Mouse (Mus musculus) layer of hippocampus, adult 2 months (tissue): Measurements from ENCODE around the gene Hspg2. TPM values are rescaled to one million over a fixed set of nuclear protein-coding genes. Genes with fewer than 3 reads are reported as not detected.

ENCODE experiments used
- DNase-seq, 2 experiments: peaks; one replicate each; pipeline ENCODE4 v3.0.0; 2022; ENCODE audit warnings: low spot score in 2 of 2
- H3K27ac ChIP-seq: fragments of 200-600 bp; 2 replicates; pipeline ENCODE4 v1.8.1; 2022
- H3K4me3 ChIP-seq: fragments of 200-600 bp; 2 replicates; pipeline ENCODE4 v1.8.1; 2022; ENCODE audit warnings: mild to moderate bottlenecking
- CTCF ChIP-seq: fragments of 200-600 bp; conservative IDR thresholded peaks from 2 replicates; pipeline ENCODE4 v1.8.1; 2022; ENCODE audit warnings: antibody characterized with exemption, mild to moderate bottlenecking, moderate library complexity
- total RNA-seq, 2 experiments: library from RNA; stranded (reverse); gene quantifications; 2 replicates each; pipeline ENCODE4 v1.2.3; 2021

The Hspg2 gene
- total RNA-seq, 2 experiments from 2014 or later = 4.0 to 5.2 TPM

- no peak for TF ChIP-seq CTCF
- Histone ChIP-seq H3K4me3 (no peak overlapping the region), H3K27ac (no peak overlapping the region)
- no peak for DNase-seq
Measured at GRCm38 (mm10) chr4:137489996-137490395, 21.4 kb downstream of the Hspg2 start.

- TF ChIP-seq CTCF = no peak
- DNase-seq = no peak
- H3K4me3 ChIP-seq = no peak overlapping the region
Measured at GRCm38 (mm10) chr4:137492563-137492962, 24.0 kb downstream of the Hspg2 start.

GRCm38 (mm10) chr4:137493187-137493586, 24.6 kb downstream of the Hspg2 start:
- no peak for TF ChIP-seq CTCF
- no peak overlapping the region for H3K27ac ChIP-seq
- DNase-seq = no peak
- no peak overlapping the region for H3K4me3 ChIP-seq

More at GRCm38 (mm10) chr4:137492563-137492962, 24.0 kb downstream of the Hspg2 start:
- no peak overlapping the region for H3K27ac ChIP-seq

- TF ChIP-seq CTCF = no peak
- no peak overlapping the region for H3K4me3 ChIP-seq
- H3K27ac ChIP-seq = peak overlapping the region; percentile 23; the same call in 1 of the 2 replicates
- DNase-seq = no peak
Measured at GRCm38 (mm10) chr4:137494751-137495500, 26.4 kb downstream of the Hspg2 start.

GRCm38 (mm10) chr4:137495501-137496100, 27.0 kb downstream of the Hspg2 start:
- no peak overlapping the region for H3K27ac ChIP-seq

GRCm38 (mm10) chr4:137497367-137497766, 28.8 kb downstream of the Hspg2 start:
- no peak for DNase-seq
- no peak for TF ChIP-seq CTCF

More at GRCm38 (mm10) chr4:137495501-137496100, 27.0 kb downstream of the Hspg2 start:
- DNase-seq = no peak
- TF ChIP-seq CTCF = no peak
- no peak overlapping the region for H3K4me3 ChIP-seq

GRCm38 (mm10) chr4:137497892-137498722, 29.5 kb downstream of the Hspg2 start:
- TF ChIP-seq CTCF = no peak
- Histone ChIP-seq H3K27ac (peak overlapping the region; percentile 69), H3K4me3 (no peak overlapping the region)
- DNase-seq = no peak

More at GRCm38 (mm10) chr4:137497367-137497766, 28.8 kb downstream of the Hspg2 start:
- Histone ChIP-seq H3K27ac (peak overlapping the region; percentile 69), H3K4me3 (no peak overlapping the region)

GRCm38 (mm10) chr4:137498882-137499583, 30.5 kb downstream of the Hspg2 start:
- no peak overlapping the region for H3K4me3 ChIP-seq
- TF ChIP-seq CTCF = no peak
- peak overlapping the region; percentile 47; the same call in 1 of the 2 replicates for H3K27ac ChIP-seq
- DNase-seq = no peak

- no peak for TF ChIP-seq CTCF
- no peak overlapping the region for H3K27ac ChIP-seq
- no peak overlapping the region for H3K4me3 ChIP-seq
- no peak for DNase-seq
Measured at GRCm38 (mm10) chr4:137500149-137500548, 31.6 kb downstream of the Hspg2 start.

- TF ChIP-seq CTCF = no peak
- no peak overlapping the region for H3K4me3 ChIP-seq
- no peak overlapping the region for H3K27ac ChIP-seq
- no peak for DNase-seq
Measured at GRCm38 (mm10) chr4:137500953-137501352, 32.4 kb downstream of the Hspg2 start.

- Histone ChIP-seq H3K4me3 (no peak overlapping the region), H3K27ac (no peak overlapping the region)
- DNase-seq = no peak
- no peak for TF ChIP-seq CTCF
Measured at GRCm38 (mm10) chr4:137502183-137502582, 33.6 kb downstream of the Hspg2 start.

GRCm38 (mm10) chr4:137502801-137503200, 34.2 kb downstream of the Hspg2 start:
- Histone ChIP-seq H3K27ac (peak overlapping the region; percentile 7; the same call in 1 of the 2 replicates), H3K4me3 (no peak overlapping the region)
- no peak for DNase-seq
- TF ChIP-seq CTCF = no peak
